22 mouse cellular contexts compared by ENCODE assay signal in genomic region chr2:44124093-44124492, GRCm38 (mm10).
"Had no signal": no experiment of that assay in that cellular context is flagged by ENCODE, and none has a peak within 500 bp of the region (broad histone marks: within the 10 kb centered on the region; RNA-seq: fewer than 3 reads in every experiment).

No protein-coding gene starts in this region.

- H3K4me3 ChIP-seq: limb, embryonic 15.5 days; midbrain, embryonic 12.5 days; midbrain, embryonic 15.5 days; myocyte; neural tube, embryonic 13.5 days; stomach, embryonic 15.5 days had no signal

- H3K4me1 ChIP-seq: limb, embryonic 15.5 days; midbrain, embryonic 12.5 days; midbrain, embryonic 15.5 days; neural tube, embryonic 13.5 days; stomach, embryonic 15.5 days had no signal

- H3K27ac ChIP-seq: hindbrain, postnatal 0 days; liver, embryonic 14.5 days; midbrain, embryonic 12.5 days; midbrain, embryonic 15.5 days; neural tube, embryonic 13.5 days; stomach, embryonic 15.5 days had no signal

- ATAC-seq: hindbrain, postnatal 0 days; inflammation-experienced regulatory T-cells, adult 6 months; intestine, embryonic 16.5 days; liver, postnatal 0 days; midbrain, embryonic 15.5 days had no signal

- H3K36me3 ChIP-seq: limb, embryonic 15.5 days; midbrain, embryonic 12.5 days; midbrain, embryonic 15.5 days; neural tube, embryonic 13.5 days; stomach, embryonic 15.5 days had no signal

- H3K4me2 ChIP-seq: limb, embryonic 15.5 days; liver, embryonic 11.5 days; midbrain, embryonic 12.5 days; midbrain, embryonic 15.5 days; neural tube, embryonic 13.5 days; stomach, embryonic 15.5 days had no signal

- H3K9ac ChIP-seq: limb, embryonic 15.5 days; liver, embryonic 14.5 days; liver, postnatal 0 days; midbrain, embryonic 12.5 days; midbrain, embryonic 15.5 days; neural tube, embryonic 13.5 days; stomach, embryonic 15.5 days had no signal

- DNase-seq: kidney, adult 18-20 months; kidney, adult 9 months; kidney, postnatal 10 days; kidney, postnatal 36 days; left cerebral cortex, postnatal 4 days; liver, postnatal 0 days; lung, postnatal 36 days; retina, postnatal 1 day; right cerebral cortex, postnatal 25 days; spleen, adult 18-20 months; thymus, postnatal 25 days had no signal

- H3K27me3 ChIP-seq: limb, embryonic 15.5 days; midbrain, embryonic 12.5 days; midbrain, embryonic 15.5 days; neural tube, embryonic 13.5 days; stomach, embryonic 15.5 days had no signal

- H3K9me3 ChIP-seq: limb, embryonic 15.5 days; midbrain, embryonic 12.5 days; midbrain, embryonic 15.5 days; neural tube, embryonic 13.5 days; stomach, embryonic 15.5 days had no signal
